19 mouse cellular contexts compared by ENCODE assay signal in genomic region chr8:127095763-127096162, GRCm38 (mm10).
"Had no signal": no experiment of that assay in that cellular context is flagged by ENCODE, and none has a peak within 500 bp of the region (broad histone marks: within the 10 kb centered on the region; RNA-seq: fewer than 3 reads in every experiment).

No protein-coding gene starts in this region.

- DNase-seq: kidney, adult 11 months; kidney, adult 8-10 months; kidney, postnatal 10 days; kidney, postnatal 36 days; layer of hippocampus, postnatal 36 days; liver, embryonic 13.5 days; midbrain, embryonic 14.5 days; right cerebral cortex, postnatal 4 days; thymus, adult 2 months; thymus, postnatal 14 days; thymus, postnatal 4 days had no signal

- H3K27me3 ChIP-seq: intestine, embryonic 15.5 days; kidney, embryonic 15.5 days; liver, embryonic 13.5 days; lung, embryonic 15.5 days; neural tube, embryonic 12.5 days had no signal

- H3K9me3 ChIP-seq: intestine, embryonic 15.5 days; kidney, embryonic 15.5 days; liver, embryonic 13.5 days; lung, embryonic 15.5 days; megakaryocyte, embryonic 14.5 days; midbrain, embryonic 10.5 days; neural tube, embryonic 12.5 days had no signal

- H3K36me3 ChIP-seq: intestine, embryonic 15.5 days; kidney, embryonic 15.5 days; liver, embryonic 13.5 days; lung, embryonic 15.5 days; midbrain, embryonic 10.5 days; neural tube, embryonic 12.5 days had no signal

- ATAC-seq: intestine, embryonic 15.5 days had no signal

- H3K9ac ChIP-seq: intestine, embryonic 15.5 days; kidney, embryonic 15.5 days; liver, embryonic 13.5 days; lung, embryonic 15.5 days; neural tube, embryonic 12.5 days had no signal

- H3K4me2 ChIP-seq: intestine, embryonic 15.5 days; kidney, embryonic 15.5 days; liver, embryonic 13.5 days; lung, embryonic 15.5 days; neural tube, embryonic 12.5 days had no signal

- H3K4me3 ChIP-seq: intestine, embryonic 15.5 days; kidney, embryonic 15.5 days; left cerebral cortex, adult 2 months; liver, embryonic 13.5 days; lung, embryonic 15.5 days; megakaryocyte, embryonic 14.5 days; midbrain, embryonic 10.5 days; neural tube, embryonic 12.5 days had no signal

- H3K4me1 ChIP-seq: megakaryocyte, embryonic 14.5 days had no signal

- H3K27ac ChIP-seq: intestine, embryonic 15.5 days; kidney, embryonic 15.5 days; left cerebral cortex, adult 2 months; liver, embryonic 13.5 days; lung, embryonic 15.5 days; midbrain, embryonic 10.5 days; neural tube, embryonic 12.5 days; stomach, postnatal 0 days had no signal
